Mouse (Mus musculus) splenic B cell, adult 2 months (primary cell): ENCODE data around the gene Gm6588.

Source experiments
- DNase-seq: peaks from one replicate; pipeline ENCODE4 v3.0.0-alpha.2; 2011; ENCODE audit warnings: low read depth, low spot score
- H3K27me3 ChIP-seq: 2 replicates; pipeline ENCODE4 v1.6.1; 2012; ENCODE audit warnings: mild to moderate bottlenecking, low read length, moderate library complexity, mixed read lengths; ENCODE audit not compliant: control insufficient read depth, poor library complexity, insufficient read depth, severe bottlenecking
- H3K36me3 ChIP-seq: 2 replicates; pipeline ENCODE4 v1.6.1; 2012; ENCODE audit warnings: mild to moderate bottlenecking, low read length, moderate library complexity, mixed read lengths; ENCODE audit not compliant: control insufficient read depth, poor library complexity, insufficient read depth, severe bottlenecking

Gene Gm6588

DNA sequence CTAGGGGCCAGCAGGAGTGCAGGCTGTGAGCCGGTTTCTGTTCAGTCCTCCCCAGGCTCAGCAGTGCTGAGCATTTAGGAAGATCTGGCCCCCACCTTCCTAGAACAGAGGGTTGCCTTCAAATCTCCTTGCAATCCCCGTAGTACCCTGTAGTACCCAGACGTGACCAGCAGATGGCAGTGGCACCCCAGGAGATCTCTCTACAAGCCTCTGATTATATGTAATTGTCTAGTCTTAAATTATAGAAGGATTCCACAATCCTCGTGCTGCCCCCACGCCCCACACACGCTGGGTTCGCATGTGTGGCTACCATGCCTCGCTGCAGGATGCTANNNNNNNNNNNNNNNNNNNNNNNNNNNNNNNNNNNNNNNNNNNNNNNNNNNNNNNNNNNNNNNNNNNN, 16.2 kb upstream of the Gm6588 start:
- Histone ChIP-seq H3K36me3 (no peaks in the 10 kb centered on the region), H3K27me3 (no peaks in the 10 kb centered on the region)
- peak; percentile 74 for DNase-seq

DNA sequence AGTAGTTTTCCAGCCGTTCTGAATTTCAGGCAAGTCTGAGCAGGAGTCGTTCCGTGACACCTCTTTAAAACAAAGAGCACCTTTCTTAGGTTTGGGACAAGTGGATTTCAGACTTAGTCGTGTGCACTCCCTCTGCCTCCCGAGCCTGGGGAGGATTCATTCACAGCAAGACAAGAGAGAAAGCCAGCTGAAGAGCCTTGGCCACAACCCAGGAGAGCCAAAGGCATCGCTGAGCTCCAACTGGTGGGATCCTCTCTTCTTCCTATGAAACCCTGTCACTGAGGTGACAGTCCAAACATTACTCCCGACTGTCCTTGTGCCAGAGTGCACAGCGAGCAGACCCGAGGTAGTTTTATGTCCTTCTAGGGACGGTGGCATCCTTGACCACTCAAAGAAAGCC, 10.7 kb upstream of the Gm6588 start:
- no peak for DNase-seq
- H3K36me3 ChIP-seq = no peaks in the 10 kb centered on the region
- no peaks in the 10 kb centered on the region for H3K27me3 ChIP-seq

DNA sequence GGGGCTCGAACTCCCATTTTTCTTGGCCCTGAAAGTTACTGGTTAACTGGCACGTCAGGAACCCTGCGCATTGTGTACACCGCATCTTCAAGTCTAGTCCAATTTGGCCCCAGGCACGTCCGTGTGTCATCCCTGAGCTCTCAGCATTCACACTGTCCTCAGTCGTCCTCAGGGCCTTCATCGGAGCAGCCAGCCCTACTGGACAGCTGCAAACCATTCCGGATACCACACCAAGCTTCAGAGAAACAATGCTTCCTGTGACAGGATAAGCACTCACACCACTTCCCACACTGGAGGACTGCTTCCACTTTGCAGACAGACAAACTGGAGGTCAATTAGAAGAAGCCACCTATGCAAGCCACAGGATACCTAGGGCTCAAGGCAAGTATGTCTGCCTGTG, 3.9 kb downstream of the Gm6588 start:
- no peak for DNase-seq
- H3K27me3 ChIP-seq = no peaks in the 10 kb centered on the region
- no peaks in the 10 kb centered on the region for H3K36me3 ChIP-seq

DNA sequence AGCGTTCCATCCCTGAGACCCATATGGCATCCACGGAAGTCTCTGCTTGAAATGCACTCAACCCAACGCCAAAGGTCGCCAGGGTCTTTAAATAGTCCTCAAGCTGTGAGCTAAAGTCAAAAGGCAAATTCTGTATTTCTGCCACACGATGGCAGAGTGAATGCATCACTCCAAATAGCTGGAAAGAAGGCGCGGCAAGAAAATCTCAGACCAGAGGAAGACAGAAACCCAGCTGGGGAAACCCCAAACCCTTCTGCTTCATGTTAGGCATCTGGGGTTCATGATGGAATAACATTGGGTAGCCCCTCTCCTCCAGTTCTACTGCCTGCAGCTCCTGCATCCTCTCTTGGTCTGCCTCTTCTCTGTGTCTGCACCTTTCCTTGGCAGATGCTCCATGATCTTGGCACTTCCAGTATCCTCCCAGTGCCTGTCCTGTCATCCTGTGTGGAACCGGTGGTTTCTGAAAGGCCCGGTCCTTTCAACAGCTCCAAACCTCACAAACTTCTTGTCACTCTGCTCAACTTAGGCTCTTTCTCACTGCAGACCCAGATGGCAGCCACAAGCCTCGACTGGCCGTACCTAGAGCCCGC, 5.8 kb downstream of the Gm6588 start:
- H3K36me3 ChIP-seq = no peaks in the 10 kb centered on the region
- H3K27me3 ChIP-seq = no peaks in the 10 kb centered on the region
- DNase-seq = no peak

DNA sequence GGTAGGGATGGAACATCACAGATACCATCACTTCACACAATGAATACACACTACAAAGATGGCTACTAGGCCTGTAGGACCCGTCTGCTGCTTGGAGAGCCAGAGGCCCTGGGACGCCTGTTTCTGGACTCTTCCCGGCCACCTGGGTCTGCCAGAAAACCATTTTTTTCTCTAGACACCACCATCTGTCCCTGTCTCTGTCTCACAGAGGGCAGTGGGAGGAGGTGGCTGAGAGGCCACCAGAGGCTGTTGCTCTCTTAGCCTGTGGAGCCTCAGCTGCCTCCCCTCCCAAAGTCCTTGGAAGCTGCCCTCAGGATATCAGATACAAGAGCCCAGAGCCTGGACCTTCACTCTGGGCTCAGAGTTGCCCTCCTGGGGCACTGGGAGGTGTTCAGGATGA, 10.7 kb downstream of the Gm6588 start:
- H3K36me3 ChIP-seq = no peaks in the 10 kb centered on the region

DNA sequence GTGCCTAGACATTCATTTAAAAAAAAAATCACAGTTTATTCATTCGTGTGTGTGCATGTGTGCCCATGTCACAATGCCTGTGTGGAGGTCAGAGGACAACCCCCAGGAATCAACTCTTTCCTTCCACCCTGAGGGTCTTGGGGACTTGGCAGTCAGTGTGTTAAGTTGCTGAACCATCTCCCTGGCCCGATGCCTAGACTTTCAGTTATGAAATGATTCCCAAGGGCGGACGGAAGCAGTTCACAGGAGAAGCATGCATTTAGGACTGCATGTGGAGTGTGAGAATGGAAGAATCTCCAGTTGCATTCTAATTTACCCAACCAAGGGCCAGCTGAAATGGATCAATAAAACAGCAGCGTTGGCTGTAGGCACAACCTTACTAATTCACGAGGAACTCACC, 17.1 kb downstream of the Gm6588 start:
- H3K36me3 ChIP-seq = no peaks in the 10 kb centered on the region
- H3K27me3 ChIP-seq = no peaks in the 10 kb centered on the region
- no peak for DNase-seq

More for the DNA sequence above, 10.7 kb downstream of the Gm6588 start:
- no peaks in the 10 kb centered on the region for H3K27me3 ChIP-seq
- DNase-seq = no peak

DNA sequence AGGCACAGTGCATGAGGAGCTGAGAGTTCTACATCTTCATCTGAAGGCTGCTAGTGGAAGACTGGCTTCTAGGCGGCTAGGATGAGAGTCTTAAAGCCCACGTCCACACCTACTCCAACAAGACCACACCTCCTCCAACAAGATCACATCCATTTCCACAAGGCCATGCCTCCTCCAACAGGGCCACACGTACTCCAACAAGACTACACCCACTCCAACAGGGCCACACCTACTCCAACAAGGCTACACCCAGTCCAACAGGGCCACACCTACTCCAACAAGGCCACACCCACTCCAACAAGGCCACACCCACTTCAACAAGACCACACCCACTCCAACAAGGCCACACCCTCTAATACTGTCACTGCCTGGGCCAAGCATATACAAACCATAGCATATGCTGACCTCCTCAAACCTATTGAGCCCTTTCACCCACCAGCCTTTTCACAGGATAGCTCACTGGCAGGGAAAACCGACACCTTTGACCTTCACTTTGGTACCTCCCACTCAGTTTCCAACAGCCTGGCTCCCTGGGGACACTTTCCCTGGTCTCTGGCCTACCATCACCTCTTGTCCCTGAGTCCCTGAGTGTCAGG, 19.9 kb downstream of the Gm6588 start:
- Histone ChIP-seq H3K27me3 (no peaks in the 10 kb centered on the region), H3K36me3 (no peaks in the 10 kb centered on the region)
- no peak for DNase-seq

DNA sequence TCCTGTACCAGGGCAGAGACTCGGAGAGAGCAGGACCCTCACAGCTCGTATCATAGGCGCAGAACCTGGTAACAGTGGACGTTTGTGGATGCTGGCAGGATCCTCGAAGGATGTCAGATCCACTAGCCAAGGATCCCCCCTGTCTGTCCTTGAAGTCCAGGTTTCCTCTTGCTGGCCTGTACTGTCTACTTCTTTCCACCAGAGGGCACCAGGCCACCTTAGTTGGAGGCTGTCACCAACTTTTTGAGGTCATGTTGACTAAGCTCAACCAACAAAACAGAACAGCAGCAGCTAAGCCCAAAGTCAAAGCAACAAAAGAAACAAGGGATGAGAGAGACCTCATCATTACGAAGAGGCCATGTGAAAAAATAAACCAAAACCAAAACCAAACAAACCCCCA, 20.9 kb downstream of the Gm6588 start:
- DNase-seq = peak; percentile 11

DNA sequence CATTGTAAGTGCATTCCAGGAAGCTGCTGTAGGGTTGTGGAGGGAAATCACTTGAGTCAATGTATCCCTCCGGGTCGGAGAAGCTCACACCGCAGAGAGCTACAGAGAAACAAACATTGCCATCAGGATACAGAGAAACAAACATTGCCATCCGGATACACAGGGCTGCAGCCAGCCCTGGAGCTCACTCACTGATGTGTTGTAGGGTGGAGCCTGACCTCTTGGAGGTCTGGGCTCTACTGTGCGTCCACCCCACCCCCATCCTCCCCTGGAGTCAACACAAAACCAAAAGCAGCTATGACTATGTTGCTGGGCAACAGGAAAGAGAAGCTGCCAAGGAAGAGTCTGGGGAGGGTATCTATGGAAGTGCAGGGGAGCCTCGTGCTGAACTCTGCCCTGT, 24.2 kb downstream of the Gm6588 start:
- Histone ChIP-seq H3K27me3 (no peaks in the 10 kb centered on the region), H3K36me3 (no peaks in the 10 kb centered on the region)
- DNase-seq = no peak

More for the DNA sequence above, 20.9 kb downstream of the Gm6588 start:
- Histone ChIP-seq H3K36me3 (no peaks in the 10 kb centered on the region), H3K27me3 (no peaks in the 10 kb centered on the region)

DNA sequence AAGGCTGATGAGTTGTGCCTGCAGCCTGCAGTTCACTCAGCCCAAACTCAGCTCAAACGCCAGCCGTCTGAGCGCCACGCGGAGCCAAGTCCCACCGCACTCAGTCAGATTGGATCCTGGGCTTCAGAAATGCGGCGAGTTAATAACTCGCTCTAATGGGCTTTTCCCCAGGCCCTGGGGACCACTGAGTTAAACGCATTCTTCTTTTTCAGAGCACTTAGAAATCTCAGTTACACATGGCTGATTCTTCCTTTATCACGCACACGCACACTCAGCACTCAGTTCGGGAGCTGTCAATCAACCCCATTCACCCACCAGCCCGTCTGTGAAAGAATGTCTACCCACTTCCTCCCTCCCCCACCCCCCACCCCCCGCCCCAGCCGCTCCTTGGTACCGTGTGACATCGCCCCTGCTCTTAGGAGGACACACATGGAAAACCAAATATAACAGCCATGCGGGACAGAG, 32.8 kb downstream of the Gm6588 start:
- H3K27me3 ChIP-seq = no peaks in the 10 kb centered on the region
- H3K36me3 ChIP-seq = no peaks in the 10 kb centered on the region
- DNase-seq = no peak

DNA sequence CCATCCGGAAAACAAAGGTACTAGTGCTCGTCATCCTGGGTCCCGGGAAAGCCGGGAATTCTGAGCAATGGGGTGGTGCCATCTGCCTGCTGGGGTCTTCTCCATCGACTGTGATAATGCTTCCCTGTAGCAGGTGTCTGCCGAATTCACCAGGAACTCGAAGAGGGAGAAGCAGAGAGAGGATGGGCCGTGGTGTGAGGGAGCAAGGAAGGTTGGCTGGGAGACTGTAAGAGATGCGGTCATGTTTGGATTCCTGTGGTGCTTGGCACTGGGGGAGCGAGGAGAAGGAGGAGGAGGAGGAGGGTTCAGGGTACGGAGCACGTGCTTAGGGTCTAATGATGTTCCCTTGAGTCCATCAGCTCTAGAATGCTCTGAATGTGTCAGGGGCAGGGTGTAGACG, 33.3 kb downstream of the Gm6588 start:
- no peak for DNase-seq
- H3K36me3 ChIP-seq = no peaks in the 10 kb centered on the region
- no peaks in the 10 kb centered on the region for H3K27me3 ChIP-seq

DNA sequence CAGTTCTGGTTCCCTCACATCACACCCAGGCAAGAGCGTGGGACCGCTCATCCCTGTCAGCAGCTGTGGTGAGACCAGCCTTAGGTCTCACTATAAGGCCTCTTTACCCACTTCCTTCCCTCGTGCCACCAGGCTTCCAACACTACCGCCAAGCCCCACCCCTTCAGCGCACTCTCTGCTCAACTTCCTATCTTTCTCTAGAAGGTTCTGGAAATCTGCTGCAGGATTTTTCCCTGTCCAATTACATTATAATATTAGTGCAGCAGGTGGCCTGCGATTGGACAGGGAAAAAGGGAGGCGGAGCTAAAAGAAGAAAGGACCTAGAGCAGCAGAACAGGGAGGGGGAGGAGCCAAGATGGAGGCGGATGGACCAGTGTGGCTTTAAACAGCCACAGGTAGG, 33.8 kb downstream of the Gm6588 start:
- no peaks in the 10 kb centered on the region for H3K27me3 ChIP-seq
- DNase-seq = no peak
- H3K36me3 ChIP-seq = no peaks in the 10 kb centered on the region

DNA sequence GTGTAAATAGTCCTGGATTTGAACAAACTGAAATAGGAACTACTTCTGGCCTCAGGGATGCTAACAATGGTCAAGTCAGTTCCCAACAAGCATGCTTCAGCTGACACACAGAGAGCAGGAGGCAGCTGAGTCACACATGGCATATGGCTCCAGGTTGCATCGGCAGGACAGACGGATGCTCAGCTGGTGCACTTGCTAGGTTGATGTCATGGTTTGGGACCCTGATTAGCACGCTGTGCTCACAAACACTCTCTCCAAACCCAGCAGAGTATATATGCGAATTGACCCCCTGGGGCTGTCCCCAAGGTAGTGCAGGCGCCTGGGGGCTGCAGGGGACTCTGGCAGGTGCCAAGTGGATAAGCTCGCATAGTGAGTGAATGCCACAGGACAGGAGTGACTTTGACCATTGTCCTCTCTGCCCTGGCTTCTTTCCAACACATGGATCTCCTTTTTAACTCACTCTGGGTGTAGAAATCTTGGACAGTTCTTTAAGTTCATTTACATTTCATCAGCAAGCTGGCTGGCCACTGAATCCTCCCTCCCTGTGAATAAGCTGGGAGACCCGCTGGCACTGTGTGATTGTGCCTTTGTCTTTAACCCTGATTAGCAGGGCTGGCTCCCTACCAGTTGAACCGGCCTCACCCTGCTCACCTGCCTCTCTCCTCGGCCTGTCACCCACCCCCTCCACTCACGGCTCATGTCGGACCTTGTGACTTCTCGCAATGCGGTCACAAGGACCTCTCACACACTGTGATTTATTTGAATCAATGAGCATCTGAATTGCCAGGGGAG, 35.9 kb downstream of the Gm6588 start:
- H3K27me3 ChIP-seq = no peaks in the 10 kb centered on the region
- no peaks in the 10 kb centered on the region for H3K36me3 ChIP-seq
- DNase-seq = no peak

DNA sequence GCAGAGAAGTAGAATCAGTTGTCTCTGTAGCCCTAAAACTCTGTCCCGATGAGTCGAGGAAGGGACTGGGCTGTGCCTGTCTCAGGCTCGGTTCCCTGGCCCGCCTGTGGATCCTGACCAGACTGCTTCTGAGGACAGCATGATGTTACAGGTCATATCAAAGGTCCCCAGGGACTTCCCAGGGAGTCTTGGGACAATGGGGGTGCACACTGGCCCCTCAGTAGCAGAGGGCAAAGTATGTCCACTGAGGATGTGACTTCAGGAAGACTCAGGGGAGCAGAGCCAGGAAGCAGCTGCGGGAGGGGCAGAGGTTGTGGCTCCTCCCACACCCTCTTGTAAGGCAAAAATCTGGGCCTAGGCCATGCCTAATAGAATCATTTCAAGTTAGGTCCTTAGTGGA, 37.2 kb downstream of the Gm6588 start:
- H3K27me3 ChIP-seq = no peaks in the 10 kb centered on the region
- no peak for DNase-seq
- no peaks in the 10 kb centered on the region for H3K36me3 ChIP-seq

DNA sequence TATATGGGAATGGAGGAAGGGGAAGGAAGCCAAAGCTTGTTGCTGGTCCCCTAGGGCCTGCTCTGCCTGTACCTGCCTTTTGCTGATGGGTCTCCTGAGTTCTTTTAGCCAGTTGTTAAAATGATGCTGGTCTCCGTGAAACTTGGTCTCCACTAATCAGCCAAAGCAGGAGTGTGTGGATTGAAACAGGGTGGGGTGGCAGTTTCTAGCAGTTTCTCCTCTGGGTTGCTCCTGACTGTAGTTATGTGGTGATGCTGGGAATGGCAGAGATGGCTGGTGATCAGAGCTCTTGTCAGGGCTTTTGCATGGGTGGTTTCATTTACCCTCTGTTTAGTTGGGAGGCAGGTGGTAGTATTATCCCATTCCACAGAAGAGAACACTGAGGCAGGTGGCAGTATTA, 38.3 kb downstream of the Gm6588 start:
- H3K36me3 ChIP-seq = no peaks in the 10 kb centered on the region
- DNase-seq = no peak

More for the DNA sequence above, 38.3 kb downstream of the Gm6588 start:
- no peaks in the 10 kb centered on the region for H3K27me3 ChIP-seq
